Mouse (Mus musculus) lung, postnatal 4 days (tissue): ENCODE measurements at regions not wholly inside any gene's neighbourhood (a gene's known extent, or its start where the extent isn't known, plus 50 kb on each side); places are given as distances from the start of the nearest gene placed in this dataset.

Source experiments
- DNase-seq, 2 experiments: peaks; one replicate each; pipeline ENCODE4 v3.0.0; 2021

DNA sequence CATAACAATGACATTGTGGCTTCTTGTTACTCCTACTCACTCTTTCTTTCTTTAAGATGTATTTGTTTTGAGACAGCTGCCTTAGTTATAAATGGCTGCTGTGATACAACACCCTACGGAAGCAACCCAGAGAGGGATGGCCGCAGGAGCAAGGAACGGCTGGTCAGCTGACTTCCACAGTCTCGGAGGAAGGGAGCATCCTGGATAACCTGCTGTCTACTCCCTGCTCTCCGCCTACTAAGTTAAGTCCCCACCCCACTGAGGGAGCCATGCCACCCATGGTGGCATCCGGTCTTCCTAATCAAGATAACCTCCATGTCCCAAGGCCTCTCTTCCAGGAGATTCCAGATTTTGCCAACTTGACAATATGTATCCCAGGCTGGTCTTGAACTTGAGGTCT, 114.9 kb downstream of the Sox2 start:
- no peak for DNase-seq

DNA sequence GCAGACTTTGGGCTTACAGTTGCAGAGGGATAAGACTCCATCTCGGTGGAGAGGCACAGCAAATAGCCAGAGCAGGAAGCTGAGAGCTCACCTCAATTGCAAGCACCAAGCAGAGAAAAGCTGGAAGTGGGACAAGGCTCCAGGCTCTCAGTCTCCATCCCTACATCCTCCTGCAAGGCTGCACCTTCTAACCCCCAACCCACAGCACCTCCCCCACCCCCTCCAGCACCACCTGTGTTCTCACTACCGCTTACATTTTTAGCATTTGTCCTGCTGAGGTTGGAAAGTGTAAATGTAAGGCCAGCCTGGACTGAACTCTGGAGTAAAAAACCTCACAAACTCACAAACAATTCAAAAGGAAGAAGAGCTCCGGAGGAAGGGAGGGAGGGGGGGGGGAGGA, 119.6 kb downstream of the Sox2 start:
- no peak for DNase-seq

DNA sequence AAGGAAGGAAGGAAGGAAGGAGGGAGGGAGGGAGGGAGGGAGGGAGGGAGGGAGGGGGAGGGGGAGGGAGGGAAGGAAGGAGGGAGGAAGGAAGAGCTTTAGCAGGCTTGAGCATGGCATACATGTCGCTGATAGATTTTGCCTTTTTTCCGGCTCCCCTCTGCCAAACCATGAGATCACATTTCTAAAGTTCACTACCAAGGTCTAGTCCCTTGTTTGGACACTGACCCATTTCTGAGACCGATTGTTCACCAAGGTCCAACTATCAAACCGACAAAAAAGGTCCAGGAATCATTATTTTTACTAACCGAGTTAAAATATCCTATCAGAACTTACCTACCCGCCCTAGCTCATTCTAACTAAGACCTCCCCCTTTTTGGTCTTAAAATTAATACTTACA, 120.1 kb downstream of the Sox2 start:
- no peak for DNase-seq

- no peak for DNase-seq
Observed at GRCm38 (mm10) chr3:34772035-34772434, 121.8 kb downstream of the Sox2 start.

DNA sequence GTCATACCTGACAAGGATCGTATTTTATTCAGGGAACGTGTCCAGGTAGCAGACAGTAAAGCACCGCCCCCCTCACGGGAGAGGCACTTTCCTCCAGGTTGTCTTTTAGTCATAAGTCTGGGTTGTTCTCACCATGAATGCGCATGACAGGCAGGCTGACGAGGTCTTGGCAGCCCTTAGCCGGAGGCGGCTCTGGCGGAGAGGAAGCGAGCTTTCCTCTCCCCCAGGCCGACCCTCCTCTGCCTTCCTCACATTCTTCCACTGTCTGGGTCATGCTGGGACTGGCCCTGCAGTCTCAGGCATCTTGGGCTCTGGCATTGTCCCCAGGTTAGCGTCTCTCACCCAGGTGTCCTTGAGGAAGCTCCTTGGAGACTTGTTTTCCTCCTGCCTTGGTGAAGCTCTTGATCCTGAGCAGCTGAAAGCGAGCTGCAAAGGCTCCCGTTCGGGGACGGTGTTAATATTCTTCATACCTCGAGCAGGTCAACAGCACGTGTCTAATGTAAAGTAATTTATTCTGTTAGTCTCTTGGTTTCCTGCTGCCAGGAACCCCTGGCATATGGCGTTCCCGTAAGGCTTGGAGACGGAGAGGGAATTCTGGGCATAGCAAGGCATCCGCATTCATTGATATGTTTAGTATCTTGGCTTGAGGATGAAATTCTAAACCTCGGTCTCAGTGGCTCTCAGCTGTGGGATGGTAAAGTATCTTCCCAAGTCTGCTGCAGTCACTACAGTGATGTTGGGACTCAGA, 123.6 kb downstream of the Sox2 start:
- DNase-seq = peak in 1 of 2 experiments; percentile 24

- no peak for DNase-seq
Observed at GRCm38 (mm10) chr3:34781770-34782169, 131.6 kb downstream of the Sox2 start.

DNA sequence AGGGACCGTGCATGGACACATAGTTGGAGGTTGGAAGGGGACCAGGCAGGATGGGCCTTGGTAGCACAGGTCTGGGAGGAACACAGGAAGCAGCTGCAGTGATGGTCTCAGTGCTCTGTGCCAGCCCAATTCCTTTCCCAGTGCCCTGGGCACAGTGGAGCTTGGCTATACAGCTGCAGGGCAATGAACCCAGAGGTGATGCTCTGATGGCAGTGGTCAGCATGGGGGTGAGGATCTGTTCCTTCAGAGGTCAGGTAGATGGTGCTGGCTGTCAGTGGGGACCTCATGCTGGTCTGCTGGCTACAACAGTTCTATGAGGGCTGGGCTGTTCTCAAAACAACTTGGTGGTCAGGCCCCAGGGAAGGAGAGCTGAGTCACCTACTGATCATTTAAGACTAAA, 133.2 kb downstream of the Sox2 start:
- DNase-seq = no peak

DNA sequence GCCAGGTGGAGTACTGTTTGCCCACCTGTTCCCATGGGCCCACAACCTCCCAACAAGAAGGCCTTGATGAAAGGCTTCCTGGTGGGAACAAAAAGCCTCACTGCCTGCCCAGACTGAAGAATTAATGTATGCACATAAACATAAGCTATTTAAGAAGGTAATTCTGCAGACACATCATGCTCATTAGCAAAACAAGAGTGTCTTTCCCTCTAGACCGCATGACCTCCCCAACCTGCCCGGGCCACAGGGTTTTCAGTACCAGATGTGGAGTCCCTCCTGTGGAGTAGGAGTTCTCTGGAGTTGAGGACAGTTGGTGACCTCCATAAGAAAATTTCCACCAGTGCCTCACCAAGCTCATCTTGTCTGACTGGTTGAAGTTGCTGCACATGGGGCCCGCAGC, 137.0 kb downstream of the Sox2 start:
- no peak for DNase-seq

DNA sequence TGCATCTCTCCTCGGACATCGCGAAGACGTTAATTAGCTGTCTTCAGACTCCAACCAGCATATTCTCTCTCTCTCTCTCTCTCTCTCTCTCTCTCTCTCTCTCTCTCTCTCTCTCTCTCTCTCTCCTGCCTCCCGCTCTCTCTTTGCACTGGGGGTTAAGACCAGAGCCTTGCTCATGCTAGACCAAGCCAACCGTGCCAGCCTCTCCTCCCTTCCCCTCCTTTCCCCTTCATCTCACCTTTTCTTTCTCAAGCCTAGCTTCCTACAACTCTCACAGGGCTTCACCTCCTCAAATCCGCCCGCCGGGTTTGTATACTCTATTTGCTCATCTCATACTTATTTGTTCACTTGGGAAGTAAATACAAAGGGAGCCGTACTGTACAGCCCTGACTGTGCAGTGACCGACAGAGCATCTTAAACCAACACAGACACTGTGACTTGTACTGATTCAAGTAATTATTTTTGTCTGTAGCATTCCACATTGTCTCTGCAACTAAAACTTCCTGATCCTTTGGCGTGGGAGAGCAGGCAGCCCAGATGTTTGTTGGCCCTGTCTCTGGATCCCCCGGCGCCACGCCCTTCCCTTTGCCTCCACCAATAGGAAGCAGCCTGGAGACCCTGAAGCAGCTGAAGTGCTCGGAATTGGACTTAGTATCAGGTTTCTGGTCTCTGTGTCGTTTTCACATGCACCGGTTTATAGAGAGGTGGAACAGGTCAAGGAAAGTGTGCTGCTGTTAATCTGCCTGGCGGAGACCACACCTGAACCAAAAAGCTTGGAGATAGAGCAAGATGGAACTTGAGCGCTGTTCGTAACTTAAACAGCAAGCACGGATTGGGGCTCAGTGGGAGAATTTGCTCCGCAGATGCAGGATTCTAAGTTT, 145.1 kb downstream of the Sox2 start:
- DNase-seq = peak; percentile 19 to 34

- no peak for DNase-seq
Observed at GRCm38 (mm10) chr3:34795984-34796266, 145.7 kb downstream of the Sox2 start.

GRCm38 (mm10) chr3:34808833-34809232, 158.6 kb downstream of the Sox2 start:
- no peak for DNase-seq

DNA sequence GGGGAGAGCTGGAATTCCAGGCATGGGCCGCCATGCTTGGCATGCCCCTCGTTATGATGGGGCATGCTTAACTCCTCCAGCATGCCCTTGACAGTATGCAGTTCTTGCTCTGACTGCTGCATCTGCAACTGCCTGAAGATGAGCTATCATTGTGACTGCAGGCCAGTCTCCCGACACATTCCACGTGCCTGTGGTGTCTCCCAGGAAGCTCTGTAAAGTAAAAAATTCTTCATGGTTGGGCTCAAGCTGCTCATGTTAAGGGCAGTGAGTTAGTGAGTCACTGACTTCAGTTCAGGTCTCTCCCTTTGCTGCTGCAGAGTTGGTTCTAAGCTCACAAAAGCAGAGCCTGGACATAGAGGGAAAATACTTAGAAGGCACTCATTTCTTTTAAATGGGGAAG, 161.5 kb downstream of the Sox2 start:
- no peak for DNase-seq

GRCm38 (mm10) chr3:34813046-34813625, 162.9 kb downstream of the Sox2 start:
- DNase-seq = no peak

DNA sequence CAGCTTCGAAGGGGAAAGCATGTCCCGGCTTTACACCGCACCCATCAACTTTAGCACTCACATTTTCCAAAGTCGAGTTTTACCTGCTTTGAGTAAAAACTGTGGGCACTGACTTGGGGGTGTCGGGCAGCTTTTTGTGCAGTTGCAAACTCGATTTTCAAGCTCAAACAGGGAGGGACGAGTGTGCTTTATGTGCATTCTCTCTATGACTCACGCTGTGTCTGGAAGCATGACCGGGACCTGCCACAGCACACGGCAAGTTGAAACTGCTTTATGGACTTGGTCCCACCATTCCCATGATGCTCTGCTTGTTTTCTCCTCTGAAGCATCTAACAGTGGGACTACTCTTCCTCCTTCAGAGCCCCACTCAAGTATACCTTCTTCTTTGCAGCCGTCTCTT, 174.8 kb downstream of the Sox2 start:
- no peak for DNase-seq

DNA sequence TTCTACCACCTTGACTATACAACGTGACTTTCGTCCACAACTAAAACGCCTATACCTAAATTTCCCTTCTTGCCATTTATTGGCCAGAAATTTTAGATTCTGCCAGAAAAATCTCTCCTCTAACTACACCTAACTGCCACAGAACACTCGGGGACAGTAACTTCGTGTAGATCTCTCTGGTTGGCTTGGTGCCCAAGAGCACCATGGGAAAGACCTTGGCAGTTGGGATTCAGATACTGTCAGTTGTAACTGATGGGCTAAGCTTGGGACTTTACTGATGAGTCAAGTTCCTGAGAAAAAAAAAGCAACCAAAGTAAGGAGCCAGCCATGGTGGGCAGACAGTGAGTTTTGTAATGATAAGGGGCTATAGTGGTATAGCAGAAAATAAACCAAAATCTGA, 176.2 kb downstream of the Sox2 start:
- no peak for DNase-seq

DNA sequence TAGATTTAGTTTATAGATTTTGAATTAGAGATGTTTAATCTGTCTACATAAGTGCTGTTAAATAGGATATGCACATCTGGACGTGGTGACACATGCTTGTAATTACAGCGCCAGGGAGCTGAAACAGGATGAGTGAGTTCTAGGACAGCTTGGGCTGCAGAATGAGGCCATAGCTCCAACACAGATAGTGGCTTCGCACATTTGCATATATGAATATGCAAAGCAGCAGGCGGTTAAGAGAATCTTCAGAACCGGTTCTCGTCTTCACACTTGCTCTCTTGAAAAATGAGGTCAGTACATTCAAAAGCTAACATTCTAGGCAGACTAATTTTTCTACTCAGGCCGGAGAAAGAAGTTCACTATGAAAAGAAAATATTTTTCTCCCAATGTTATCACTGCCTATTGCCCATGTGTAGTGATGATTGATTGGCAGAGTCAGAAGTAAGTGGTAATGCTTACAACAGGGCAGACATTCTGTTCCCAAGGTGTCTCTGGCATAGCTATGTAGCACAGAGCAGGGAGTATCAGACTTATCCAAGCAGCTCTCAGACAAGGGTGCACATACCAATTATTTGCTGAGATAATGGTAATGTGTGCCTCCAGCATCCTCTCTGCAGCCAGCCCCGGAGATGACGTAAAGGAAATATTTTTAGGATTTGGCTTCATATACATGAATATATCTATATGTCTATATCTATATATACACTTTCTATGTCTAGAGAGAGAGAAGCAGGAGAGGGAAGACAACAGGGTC, 178.4 kb downstream of the Sox2 start:
- DNase-seq = no peak

- no peak for DNase-seq
Observed at GRCm38 (mm10) chr3:34836741-34837267, 186.6 kb downstream of the Sox2 start.

GRCm38 (mm10) chr3:34837644-34838332, 187.6 kb downstream of the Sox2 start:
- DNase-seq = no peak

DNA sequence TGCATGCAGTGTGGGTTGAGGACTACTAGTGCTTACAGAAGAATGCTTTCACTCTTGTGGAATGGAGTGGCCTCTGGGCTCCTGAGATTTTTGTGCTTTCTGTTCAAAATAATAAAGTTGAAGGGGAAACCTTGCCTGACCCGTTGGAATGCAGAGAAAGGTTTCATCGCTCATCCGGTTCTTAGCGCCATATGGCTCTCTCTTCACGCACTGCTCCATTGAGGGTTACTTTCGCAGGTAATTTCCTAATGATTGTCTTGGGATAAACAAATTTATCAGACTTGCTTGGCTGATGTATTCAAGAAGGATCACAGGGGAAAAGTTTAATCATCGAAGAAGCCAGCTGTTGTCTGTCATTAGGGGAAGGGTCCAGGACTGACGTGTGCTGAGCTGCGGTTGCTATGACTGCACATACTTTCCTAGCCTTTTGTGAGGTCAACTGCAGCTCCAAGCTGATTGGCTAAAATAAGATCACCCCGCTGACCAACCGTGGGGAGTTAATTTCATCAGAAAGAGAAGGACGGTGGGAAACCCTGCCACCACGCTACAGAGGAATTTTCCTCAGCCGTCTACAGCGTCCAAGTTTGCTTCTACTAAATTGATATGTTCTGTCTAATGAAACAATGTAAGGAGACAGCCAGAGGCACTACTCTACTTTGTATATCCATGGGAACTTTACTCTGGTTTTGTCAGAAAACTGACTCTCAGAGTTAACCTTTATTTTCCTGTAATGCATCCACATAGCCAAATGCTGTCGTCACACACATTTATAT, 210.9 kb downstream of the Sox2 start:
- no peak for DNase-seq

- no peak for DNase-seq
Observed at GRCm38 (mm10) chr3:34868698-34869409, 218.6 kb downstream of the Sox2 start.

DNA sequence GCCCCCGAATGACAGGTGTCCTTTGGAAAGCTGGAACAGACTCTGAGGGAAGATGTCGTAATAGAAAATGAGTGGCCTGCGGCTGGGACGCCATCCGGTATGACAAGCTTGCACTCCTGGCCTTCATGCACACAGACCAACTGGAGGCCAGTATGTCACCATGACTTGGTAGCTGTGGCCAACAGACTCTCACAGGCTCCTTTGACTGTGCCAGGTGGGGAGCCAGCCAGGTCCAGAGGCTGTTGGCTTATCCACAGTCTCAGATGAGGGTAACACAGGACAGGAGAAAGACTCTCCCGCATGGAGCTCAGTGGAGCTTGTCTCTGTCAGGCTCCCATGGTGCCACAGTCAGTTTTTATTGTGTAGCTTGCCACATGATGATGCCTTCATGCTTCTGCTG, 219.7 kb downstream of the Sox2 start:
- DNase-seq = no peak
